Mouse (Mus musculus): ENCODE results near the gene Fam76b. TPM values are rescaled to one million over a fixed set of nuclear protein-coding genes. Genes with fewer than 3 reads are reported as not detected.
A peak's percentile ranks its signal among the peaks of the same experiment; 100 is the strongest.

Gene Fam76b
- total and polyA plus RNA-seq, 3 experiments, result 27.9 to 43.8 (median 39.2) TPM

DNA sequence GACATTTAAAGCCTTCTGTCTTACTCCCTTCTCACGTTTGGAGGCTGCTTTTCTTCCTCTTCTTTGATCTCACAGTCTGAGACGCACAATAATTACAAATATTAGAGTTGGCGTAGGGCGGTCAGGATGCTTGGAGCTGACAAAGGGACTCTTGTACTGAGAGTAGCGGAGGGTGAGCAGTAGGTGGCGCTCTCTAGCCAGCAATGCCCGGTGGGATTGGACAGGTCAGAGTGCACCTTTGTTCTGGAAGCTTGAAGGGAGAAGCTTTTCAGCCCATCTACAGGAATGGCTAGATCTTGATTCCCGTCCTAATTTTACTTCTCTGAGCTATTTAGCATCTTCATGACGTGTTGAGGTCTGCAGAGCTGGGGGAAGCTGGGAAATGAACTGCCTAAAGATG, 62.1 kb downstream of the Fam76b start (continued):
- TF ChIP-seq KAT2A (conservative IDR thresholded peaks at IDR 0.05; ENCODE audit: low read depth, low read length) (no peak), MYB (IDR thresholded peaks at IDR 0.05; ENCODE audit: low read depth, low read length) (no peak), MXI1 (IDR thresholded peaks at IDR 0.05; ENCODE audit: low read depth, low read length) (no peak), USF1 (IDR thresholded peaks at IDR 0.05; ENCODE audit: low read depth, low read length) (no peak), ZKSCAN1 (IDR thresholded peaks at IDR 0.05; ENCODE audit: low read depth, low read length) (no peak), MAZ (IDR thresholded peaks at IDR 0.05; ENCODE audit: low read depth, low read length) (no peak; the same call in 1 of the 2 replicates), NELFE (IDR thresholded peaks at IDR 0.05; ENCODE audit: low read depth, low read length) (no peak), SIN3A (IDR thresholded peaks at IDR 0.05; ENCODE audit: low read length) (peak; percentile 29; the same call in 1 of the 2 replicates), TAL1 (IDR thresholded peaks at IDR 0.05; ENCODE audit: low read length) (no peak), POLR2AphosphoS2 (IDR thresholded peaks at IDR 0.05; ENCODE audit: low read length) (no peak), ZC3H11A (IDR thresholded peaks at IDR 0.05; ENCODE audit: low read depth, low read length) (peak; percentile 99), CHD1 (IDR thresholded peaks at IDR 0.05; ENCODE audit: low read depth, low read length) (no peak), ELF1 (IDR thresholded peaks at IDR 0.05; ENCODE audit: low read depth, low read length) (0 out of 2 replicates have a peak, but pooled peaks have one; percentile 14), POLR2A (IDR thresholded peaks at IDR 0.05; ENCODE audit: control insufficient read depth in 1 of 2, insufficient read depth in 1 of 2, low read depth in 1 of 2, low read length in 2 of 2, poor library complexity in 1 of 2) (no peak), JUND (IDR thresholded peaks at IDR 0.05; ENCODE audit: low read depth, low read length) (0 out of 2 replicates have a peak, but pooled peaks have one; percentile 40), MAX (IDR thresholded peaks at IDR 0.05; ENCODE audit: low read length) (no peak), UBTF (IDR thresholded peaks at IDR 0.05; ENCODE audit: borderline replicate concordance, insufficient read depth, low read depth, low read length) (no peak), CHD2 (IDR thresholded peaks at IDR 0.05; ENCODE audit: low read length) (no peak), BHLHE40 (IDR thresholded peaks at IDR 0.05; ENCODE audit: borderline replicate concordance, low read depth, low read length) (no peak), MYC (IDR thresholded peaks at IDR 0.05; ENCODE audit: low read depth, low read length) (no peak), NRF1 (IDR thresholded peaks at IDR 0.05; ENCODE audit: insufficient read depth, low read depth, low read length, poor library complexity, severe bottlenecking) (no peak), RCOR1 (IDR thresholded peaks at IDR 0.05; ENCODE audit: low read depth, low read length) (no peak)

- no peak for DNase-seq (ENCODE audit: low read depth, low spot score)
- Histone ChIP-seq H3K9ac (ENCODE audit: control insufficient read depth, low read depth, low read length, poor library complexity, severe bottlenecking) (no peak overlapping the region), H3K27ac (ENCODE audit: control insufficient read depth, low read depth, low read length) (no peak overlapping the region), H3K27me3 (ENCODE audit: control insufficient read depth in 1 of 2, insufficient read depth in 2 of 2, low read length in 2 of 2) (peaks cover 0 to 10% of the 10 kb centered on the region in 2 experiments; a peak in 3 of 4 replicates), H3K4me1 (ENCODE audit: control insufficient read depth in 1 of 2, insufficient read depth in 2 of 2, low read length in 2 of 2) (no peaks in the 10 kb centered on the region), H3K36me3 (ENCODE audit: control insufficient read depth in 1 of 2, insufficient read depth in 2 of 2, low read length in 2 of 2) (no peaks in the 10 kb centered on the region), H3K9me3 (replicated peaks; ENCODE audit: insufficient read depth, low read length) (no peaks in the 10 kb centered on the region), H3K4me3 (ENCODE audit: control insufficient read depth in 1 of 2, insufficient read depth in 1 of 2, low read depth in 2 of 2, low read length in 2 of 2) (no peak overlapping the region), H3K79me2 (ENCODE audit: control insufficient read depth, insufficient read depth, low read length, poor library complexity) (no peaks in the 10 kb centered on the region)
- TF ChIP-seq MAX (IDR thresholded peaks at IDR 0.05; ENCODE audit: low read length) (no peak), HCFC1 (IDR thresholded peaks at IDR 0.05; ENCODE audit: low read depth, low read length) (no peak), SIN3A (IDR thresholded peaks at IDR 0.05; ENCODE audit: low read length) (no peak), CTCF (IDR thresholded peaks at IDR 0.05 in 2 of 3, conservative IDR thresholded peaks at IDR 0.05 in 1 of 3; ENCODE audit: control insufficient read depth in 1 of 3, insufficient read depth in 1 of 3, low read depth in 2 of 3, low read length in 3 of 3, poor library complexity in 1 of 3, severe bottlenecking in 1 of 3) (no peak), GABPA (IDR thresholded peaks at IDR 0.05; ENCODE audit: low read depth, low read length) (no peak), BHLHE40 (IDR thresholded peaks at IDR 0.05; ENCODE audit: borderline replicate concordance, low read depth, low read length) (no peak), MYC (IDR thresholded peaks at IDR 0.05; ENCODE audit: low read depth, low read length) (no peak), E2F4 (IDR thresholded peaks at IDR 0.05; ENCODE audit: borderline replicate concordance, low read depth, low read length) (no peak), POLR2AphosphoS5 (IDR thresholded peaks at IDR 0.05; ENCODE audit: borderline replicate concordance, low read depth, low read length) (no peak), EP300 (IDR thresholded peaks at IDR 0.05; ENCODE audit: low read depth in 1 of 2, low read length in 2 of 2) (no peak), ZKSCAN1 (IDR thresholded peaks at IDR 0.05; ENCODE audit: low read depth, low read length) (no peak), CHD1 (IDR thresholded peaks at IDR 0.05; ENCODE audit: low read depth, low read length) (no peak), SMC3 (IDR thresholded peaks at IDR 0.05; ENCODE audit: low read depth, low read length) (no peak)
Measured at GRCm38 (mm10) chr9:13890171-13890570, 62.7 kb downstream of the Fam76b start.

Data from MEL (cell line).